Mouse (Mus musculus): ENCODE data around the gene Supv3l1. TPM values are rescaled to one million over a fixed set of nuclear protein-coding genes. Genes with fewer than 3 reads are reported as not detected.
A peak's percentile ranks its signal among the peaks of the same experiment; 100 is the strongest.
"Not testable (repeated sequence)": the region's sequence is repeated elsewhere in the genome, so short reads cannot be mapped to it uniquely, and the experiment has no call there.

The Supv3l1 gene
- polyA plus RNA-seq, 1 experiment = 28.8 TPM

- Histone ChIP-seq H3K4me1 (ENCODE audit: control insufficient read depth, insufficient read depth, low read length) (no peaks in the 10 kb centered on the region), H3K4me3 (replicated peaks; ENCODE audit: control insufficient read depth, low read depth, low read length) (no peak overlapping the region), H3K27ac (ENCODE audit: control insufficient read depth, insufficient read depth, low read depth, low read length, poor library complexity) (no peak overlapping the region)
- WGBS = 85% methylated on average over 10 of the region's 10 CpGs
- TF ChIP-seq CTCF (IDR thresholded peaks at IDR 0.05; ENCODE audit: control insufficient read depth, insufficient read depth, low read length) = no peak
- TF ChIP-seq POLR2A (IDR thresholded peaks at IDR 0.05; ENCODE audit: borderline replicate concordance, control insufficient read depth, low read depth, low read length) = no peak
Observed at GRCm38 (mm10) chr10:62474944-62475343, 25.4 kb upstream of the Supv3l1 start.

DNA sequence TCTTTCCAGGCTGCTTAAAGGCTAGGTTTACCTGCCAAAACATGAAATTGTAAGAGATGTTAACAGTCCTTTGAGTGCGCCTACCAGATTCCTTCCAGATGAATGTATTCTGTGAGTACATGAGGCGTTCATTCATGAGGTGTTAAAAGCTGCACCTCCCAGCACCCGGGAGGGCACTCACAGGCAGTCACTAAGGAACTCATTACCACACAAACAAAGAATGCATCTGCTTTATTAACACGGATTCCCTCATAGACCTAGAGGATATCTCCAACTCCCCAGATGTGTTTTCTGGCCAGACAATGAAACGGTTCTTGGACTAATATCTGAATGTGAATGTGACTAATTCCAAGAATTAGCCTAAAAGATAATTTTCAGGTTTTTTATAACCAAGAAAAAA lies 21.6 kb upstream of the Supv3l1 start:
- no peaks in the 10 kb centered on the region for H3K4me1 ChIP-seq (ENCODE audit: control insufficient read depth, insufficient read depth, low read length)
- H3K4me3 ChIP-seq (replicated peaks; ENCODE audit: control insufficient read depth, low read depth, low read length) = no peak overlapping the region
- H3K27ac ChIP-seq (ENCODE audit: control insufficient read depth, insufficient read depth, low read depth, low read length, poor library complexity) = no peak overlapping the region
- TF ChIP-seq POLR2A (IDR thresholded peaks at IDR 0.05; ENCODE audit: borderline replicate concordance, control insufficient read depth, low read depth, low read length) = no peak
- no peak for TF ChIP-seq CTCF (IDR thresholded peaks at IDR 0.05; ENCODE audit: control insufficient read depth, insufficient read depth, low read length)
- WGBS = 68% methylated on average over 5 of the region's 5 CpGs

GRCm38 (mm10) chr10:62469736-62470135 lies 20.2 kb upstream of the Supv3l1 start:
- 90% methylated on average over 4 of the region's 4 CpGs for WGBS
- Histone ChIP-seq H3K4me1 (ENCODE audit: control insufficient read depth, insufficient read depth, low read length) (no peaks in the 10 kb centered on the region), H3K4me3 (replicated peaks; ENCODE audit: control insufficient read depth, low read depth, low read length) (no peak overlapping the region), H3K27ac (ENCODE audit: control insufficient read depth, insufficient read depth, low read depth, low read length, poor library complexity) (no peak overlapping the region)
- TF ChIP-seq POLR2A (IDR thresholded peaks at IDR 0.05; ENCODE audit: borderline replicate concordance, control insufficient read depth, low read depth, low read length) (no peak), CTCF (IDR thresholded peaks at IDR 0.05; ENCODE audit: control insufficient read depth, insufficient read depth, low read length) (no peak)

DNA sequence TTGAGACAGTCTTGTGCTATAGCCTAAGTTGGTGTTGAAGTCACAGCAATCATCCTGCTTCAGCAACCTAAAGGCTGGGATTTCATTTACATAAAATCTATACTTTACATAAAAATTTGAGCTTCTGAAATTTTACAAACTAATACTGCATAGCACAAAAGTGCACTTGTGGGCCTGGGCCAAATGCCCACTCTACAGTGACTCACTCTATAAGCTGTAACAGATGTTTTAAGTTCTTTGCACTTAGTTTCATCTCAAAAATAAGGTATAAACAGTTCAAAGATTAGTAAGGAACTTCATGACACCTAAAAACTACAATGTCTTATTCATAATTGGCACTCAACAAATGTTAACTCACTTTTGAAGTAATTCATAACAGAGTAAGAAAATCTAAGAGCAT lies 11.8 kb upstream of the Supv3l1 start:
- no peak for TF ChIP-seq POLR2A (IDR thresholded peaks at IDR 0.05; ENCODE audit: borderline replicate concordance, control insufficient read depth, low read depth, low read length)
- TF ChIP-seq CTCF (IDR thresholded peaks at IDR 0.05; ENCODE audit: control insufficient read depth, insufficient read depth, low read length) = no peak
- Histone ChIP-seq H3K4me3 (replicated peaks; ENCODE audit: control insufficient read depth, low read depth, low read length) (no peak overlapping the region), H3K4me1 (ENCODE audit: control insufficient read depth, insufficient read depth, low read length) (no peaks in the 10 kb centered on the region), H3K27ac (ENCODE audit: control insufficient read depth, insufficient read depth, low read depth, low read length, poor library complexity) (no peak overlapping the region)

DNA sequence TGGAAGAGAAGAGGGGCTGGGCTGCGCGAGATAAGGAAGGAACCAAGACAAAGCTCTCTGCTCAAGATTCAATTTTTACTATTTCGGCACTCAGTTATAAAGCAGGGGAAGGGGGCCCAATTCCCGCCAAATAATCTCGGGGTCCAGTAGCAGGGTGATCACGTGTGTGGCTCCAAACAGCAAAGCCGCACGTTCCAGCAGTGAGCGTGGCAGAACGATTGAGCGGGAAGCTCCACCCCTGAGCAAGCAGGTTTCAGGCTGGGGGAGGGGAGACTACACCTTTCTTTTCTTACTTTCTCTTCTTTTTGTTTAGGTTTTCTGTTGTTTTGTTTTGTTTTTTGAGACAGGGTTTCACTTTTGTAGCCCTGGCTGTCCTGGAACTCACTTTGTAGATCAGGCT lies 2.5 kb upstream of the Supv3l1 start:
- WGBS = 84% methylated on average over 11 of the region's 11 CpGs

DNA sequence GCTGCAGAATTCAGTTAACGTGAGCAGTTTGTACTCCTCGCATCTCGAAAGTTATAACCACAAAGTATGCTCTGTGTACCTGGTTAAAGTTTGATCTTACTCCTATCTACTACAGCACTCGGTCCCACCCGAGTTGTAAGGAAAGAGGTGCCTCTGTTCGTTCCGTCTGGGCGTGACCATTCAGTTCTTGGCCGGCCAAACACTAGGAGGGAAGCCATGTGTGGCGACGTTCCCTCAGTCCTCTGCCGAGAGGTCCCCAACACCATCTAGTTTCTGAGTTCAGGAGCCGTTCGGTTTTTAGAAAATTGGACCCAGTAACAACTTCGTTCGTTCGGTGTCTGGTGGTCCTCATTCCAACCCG lies 722 bp upstream of the Supv3l1 start:
- TF ChIP-seq POLR2A (IDR thresholded peaks at IDR 0.05; ENCODE audit: borderline replicate concordance, control insufficient read depth, low read depth, low read length) (no peak), CTCF (IDR thresholded peaks at IDR 0.05; ENCODE audit: control insufficient read depth, insufficient read depth, low read length) (no peak)
- Histone ChIP-seq H3K4me1 (ENCODE audit: control insufficient read depth, insufficient read depth, low read length) (peaks cover 1% of the 10 kb centered on the region; the same call in 1 of the 2 replicates), H3K4me3 (replicated peaks; ENCODE audit: control insufficient read depth, low read depth, low read length) (peak overlapping the region; percentile 95), H3K27ac (ENCODE audit: control insufficient read depth, insufficient read depth, low read depth, low read length, poor library complexity) (no peak overlapping the region; the same call in 1 of the 2 replicates)
- 36% methylated on average over 18 of the region's 18 CpGs for WGBS

More for the DNA sequence above, 2.5 kb upstream of the Supv3l1 start:
- H3K27ac ChIP-seq (ENCODE audit: control insufficient read depth, insufficient read depth, low read depth, low read length, poor library complexity); H3K4me1 ChIP-seq (ENCODE audit: control insufficient read depth, insufficient read depth, low read length); H3K4me3 ChIP-seq (replicated peaks; ENCODE audit: control insufficient read depth, low read depth, low read length): not testable (repeated sequence)

DNA sequence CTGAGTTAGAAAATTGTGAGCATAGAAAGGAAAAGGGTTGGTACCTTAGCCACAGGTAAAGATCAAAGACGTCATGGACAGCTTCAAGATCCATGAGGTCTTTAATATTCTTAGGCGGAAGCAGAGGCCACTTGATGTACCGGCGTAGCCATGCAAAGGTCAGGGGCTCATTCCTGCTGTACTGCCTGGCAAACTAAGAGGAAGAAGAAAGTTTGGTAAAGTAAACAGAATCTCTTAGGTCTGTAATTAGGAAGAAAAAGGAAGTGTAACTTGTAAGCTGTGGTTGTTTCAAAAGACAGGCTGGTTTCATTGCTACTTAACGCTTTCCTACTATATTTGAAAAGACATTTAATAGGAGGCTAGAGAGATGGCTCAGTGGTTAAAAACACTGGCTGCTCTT lies 19.1 kb downstream of the Supv3l1 start:
- TF ChIP-seq POLR2A (IDR thresholded peaks at IDR 0.05; ENCODE audit: borderline replicate concordance, control insufficient read depth, low read depth, low read length) = no peak
- no peak for TF ChIP-seq CTCF (IDR thresholded peaks at IDR 0.05; ENCODE audit: control insufficient read depth, insufficient read depth, low read length)
- WGBS = 69% methylated on average over 5 of the region's 5 CpGs
- Histone ChIP-seq H3K27ac (ENCODE audit: control insufficient read depth, insufficient read depth, low read depth, low read length, poor library complexity) (no peak overlapping the region), H3K4me3 (replicated peaks; ENCODE audit: control insufficient read depth, low read depth, low read length) (no peak overlapping the region), H3K4me1 (ENCODE audit: control insufficient read depth, insufficient read depth, low read length) (no peaks in the 10 kb centered on the region)

DNA sequence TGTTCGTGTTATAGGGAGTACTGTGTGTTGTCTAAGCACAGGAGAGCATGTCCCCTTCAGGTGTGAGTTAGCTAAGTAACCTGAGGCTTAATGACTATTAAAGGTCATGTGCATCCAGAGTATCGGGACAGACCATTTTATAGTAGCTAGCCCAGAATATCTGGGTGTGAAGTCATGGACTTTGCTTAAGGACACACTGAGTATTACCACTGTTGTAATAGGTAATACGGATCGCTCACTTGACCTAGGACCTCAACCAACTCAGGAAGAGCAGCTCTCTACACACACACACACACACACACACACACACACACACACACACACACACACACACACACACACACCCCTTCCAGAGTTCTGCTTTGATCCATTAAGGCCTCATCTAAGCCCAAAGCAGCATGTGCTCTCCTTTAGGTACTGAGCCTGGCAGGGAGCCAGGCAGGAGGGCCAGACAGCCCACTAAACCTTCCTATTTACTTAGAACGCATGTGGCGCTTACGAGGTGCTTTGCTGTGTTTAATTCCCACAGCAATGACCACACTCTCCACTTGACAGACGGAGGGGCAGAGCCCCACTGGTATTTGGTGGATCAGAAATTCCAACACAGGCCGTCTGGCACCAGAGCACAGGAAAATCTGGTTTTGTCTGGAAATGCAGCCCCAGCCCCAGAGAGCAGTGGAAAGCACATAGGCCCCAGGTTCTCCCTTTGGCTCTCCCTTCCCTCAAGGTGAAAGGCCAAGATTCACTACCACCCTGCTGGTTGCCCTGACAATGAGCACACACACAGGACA lies 24.3 kb downstream of the Supv3l1 start:
- H3K27ac ChIP-seq (ENCODE audit: control insufficient read depth, insufficient read depth, low read depth, low read length, poor library complexity) = no peak overlapping the region
- no peak overlapping the region for H3K4me3 ChIP-seq (replicated peaks; ENCODE audit: control insufficient read depth, low read depth, low read length)
- TF ChIP-seq POLR2A (IDR thresholded peaks at IDR 0.05; ENCODE audit: borderline replicate concordance, control insufficient read depth, low read depth, low read length) (no peak), CTCF (IDR thresholded peaks at IDR 0.05; ENCODE audit: control insufficient read depth, insufficient read depth, low read length) (no peak)
- no peaks in the 10 kb centered on the region for H3K4me1 ChIP-seq (ENCODE audit: control insufficient read depth, insufficient read depth, low read length)
- WGBS = 67% methylated on average over 9 of the region's 9 CpGs

- H3K4me1 ChIP-seq (ENCODE audit: control insufficient read depth, insufficient read depth, low read length) = no peaks in the 10 kb centered on the region
- WGBS = 73% methylated on average over 15 of the region's 15 CpGs
- H3K4me3 ChIP-seq (replicated peaks; ENCODE audit: control insufficient read depth, low read depth, low read length) = no peak within 1 kb of the TSS
- no peak for TF ChIP-seq CTCF (IDR thresholded peaks at IDR 0.05; ENCODE audit: control insufficient read depth, insufficient read depth, low read length)
- H3K27ac ChIP-seq (ENCODE audit: control insufficient read depth, insufficient read depth, low read depth, low read length, poor library complexity) = no peak within 1 kb of the TSS
Observed at GRCm38 (mm10) chr10:62422255-62422654, 27.3 kb downstream of the Supv3l1 start, which contains the start of gene Hkdc1. Hkdc1 (minus strand) TSS chr10:62422491.

Data from bone marrow, adult 2 months (tissue).